Mouse (Mus musculus) liver, adult (tissue): ENCODE measurements around the gene Rdh16.
A peak's percentile ranks its signal among the peaks of the same experiment; 100 is the strongest.

Experiments
- GATA4 ChIP-seq: IDR thresholded peaks from 2 replicates; pipeline ENCODE4 v1.6.1; 2014; ENCODE audit warnings: mild to moderate bottlenecking, low read length; ENCODE audit not compliant: insufficient replicate concordance

The Rdh16 gene

GRCm38 (mm10) chr10:127829121-127829520, 28.2 kb downstream of the Rdh16 start:
- no peak for TF ChIP-seq GATA4

DNA sequence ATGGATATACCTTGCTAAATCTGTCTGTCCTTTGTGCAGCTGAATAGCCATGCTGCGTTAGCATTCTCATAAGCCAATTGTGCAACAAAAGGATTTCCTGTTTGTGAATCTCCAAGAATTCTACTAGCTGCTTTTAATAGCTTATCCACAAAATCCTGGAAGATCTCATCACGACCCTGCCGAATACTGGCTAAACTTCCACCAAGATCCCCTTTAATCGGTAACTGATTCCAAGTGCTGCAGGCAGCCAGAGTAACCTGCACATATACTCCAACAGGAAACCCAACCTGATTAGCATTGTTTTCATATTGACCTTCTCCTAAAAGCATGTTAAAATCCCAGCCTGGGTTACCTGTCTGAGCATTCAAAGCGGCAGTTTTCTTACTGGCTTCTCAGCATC, 34.3 kb downstream of the Rdh16 start:
- TF ChIP-seq GATA4, result no peak

GRCm38 (mm10) chr10:127837793-127838192, 36.8 kb downstream of the Rdh16 start:
- TF ChIP-seq GATA4, result peak; percentile 35; the same call in 1 of the 2 replicates

DNA sequence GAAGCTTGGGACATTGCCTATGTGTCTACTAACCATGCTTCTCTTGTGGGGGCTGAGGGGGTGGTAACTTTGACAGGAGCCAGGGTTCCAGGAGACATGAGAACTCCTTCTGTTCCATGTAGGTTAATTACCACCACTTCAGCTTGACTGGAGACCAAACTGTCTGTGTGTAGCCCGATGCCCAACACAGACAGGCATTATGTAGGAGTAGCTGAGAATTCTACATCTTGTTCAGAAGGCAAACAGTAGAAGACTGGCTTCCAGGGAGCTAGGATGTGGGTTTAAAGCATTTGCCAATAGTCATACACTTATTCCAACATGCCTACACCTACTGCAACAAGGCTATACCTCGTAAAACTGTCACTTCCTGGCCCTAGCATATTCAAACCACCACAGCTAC, 37.6 kb downstream of the Rdh16 start:
- no peak for TF ChIP-seq GATA4

DNA sequence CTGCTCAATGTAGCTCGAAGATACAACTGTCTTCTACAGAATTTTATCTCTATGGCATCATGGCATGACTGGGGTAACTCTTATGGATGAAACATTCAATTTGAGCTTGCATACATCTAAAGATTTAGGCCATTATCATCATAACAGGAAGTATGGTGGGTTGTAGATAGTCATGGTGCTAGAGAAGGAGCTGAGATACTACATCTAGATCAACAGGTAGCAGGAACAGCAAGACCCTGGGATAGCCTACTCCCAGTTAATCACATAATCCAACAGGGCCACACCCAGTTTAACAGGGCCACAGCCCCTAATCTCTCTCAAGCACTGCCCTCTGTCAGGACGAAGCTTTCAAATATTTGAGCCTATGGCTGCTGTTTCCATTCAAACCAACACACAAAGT, 39.8 kb downstream of the Rdh16 start:
- no peak for TF ChIP-seq GATA4

DNA sequence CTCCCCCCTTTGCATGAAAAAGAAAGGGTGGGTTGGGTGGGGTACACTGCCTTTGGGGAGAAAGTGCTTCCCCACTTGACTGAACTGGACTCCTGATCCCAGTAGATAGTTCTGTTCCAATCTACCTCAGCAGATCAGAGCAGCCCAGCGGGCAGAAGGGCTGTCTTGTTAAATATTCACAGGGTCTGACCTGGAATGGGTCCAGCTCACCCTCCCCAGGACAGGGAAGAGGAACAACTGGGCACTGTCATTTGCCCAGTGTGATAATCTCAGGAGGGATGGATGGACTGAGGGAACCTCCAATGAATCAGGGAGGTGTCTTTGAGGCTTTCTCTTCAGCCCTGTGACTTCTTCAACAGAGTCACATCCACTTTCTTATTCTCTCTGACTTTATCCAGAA, 47.1 kb downstream of the Rdh16 start:
- TF ChIP-seq GATA4, result no peak

DNA sequence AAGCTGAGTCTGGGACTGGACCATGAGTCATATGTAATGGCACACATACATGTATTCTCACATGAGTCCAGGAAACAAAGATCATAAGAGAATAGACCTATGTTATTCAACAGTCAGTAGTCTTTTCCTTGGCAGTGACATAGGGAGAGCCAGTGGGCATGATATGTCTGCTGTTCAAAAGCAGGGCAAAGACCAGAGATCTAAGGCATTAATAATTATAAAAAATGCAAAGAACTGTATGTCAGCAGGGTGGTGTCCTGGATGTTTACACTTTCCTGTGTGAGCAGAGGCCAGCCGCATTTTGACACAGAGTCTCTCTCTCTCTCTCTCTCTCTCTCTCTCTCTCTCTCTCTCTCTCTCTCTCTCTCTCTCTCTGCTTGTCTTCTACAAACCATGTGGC, 48.7 kb downstream of the Rdh16 start, which contains the start of gene Rdh19:
TSS of gene Rdh19 (plus strand) at position 301 of the 400 bp plus-strand sequence.
- no peak for TF ChIP-seq GATA4

GRCm38 (mm10) chr10:127856376-127856775, 55.4 kb downstream of the Rdh16 start:
- TF ChIP-seq GATA4, result no peak

GRCm38 (mm10) chr10:127864931-127865330, 64.0 kb downstream of the Rdh16 start:
- no peak for TF ChIP-seq GATA4

- TF ChIP-seq GATA4, result no peak
Observed at GRCm38 (mm10) chr10:127866232-127866631, 65.3 kb downstream of the Rdh16 start, which contains the start of gene Rdh16f2. Gene Rdh16f2, plus strand, starts transcription at chr10:127866474.

- TF ChIP-seq GATA4, result no peak
Observed at GRCm38 (mm10) chr10:127872484-127872883, 71.5 kb downstream of the Rdh16 start.

DNA sequence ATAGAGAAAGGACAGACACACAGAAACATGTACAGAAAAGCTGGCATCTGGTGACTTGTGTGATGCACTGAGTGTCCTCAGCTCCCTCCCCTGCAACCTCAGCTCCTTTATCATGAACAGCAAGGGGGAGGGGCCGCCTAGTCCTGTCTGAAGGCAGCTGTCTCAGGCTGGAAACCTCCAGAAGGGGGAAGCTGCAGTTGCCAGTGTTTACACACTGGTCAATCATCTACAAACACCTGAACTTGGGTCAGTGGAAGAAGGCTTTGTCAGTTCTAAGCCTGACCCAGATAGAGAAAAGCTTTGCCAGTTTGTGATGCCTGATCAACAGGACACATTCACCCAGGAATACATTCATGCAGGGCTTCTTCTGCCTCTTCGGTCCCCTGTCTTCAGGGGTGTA, 76.7 kb downstream of the Rdh16 start:
- 0 out of 2 replicates have a peak, but pooled peaks have one; percentile 6 for TF ChIP-seq GATA4

DNA sequence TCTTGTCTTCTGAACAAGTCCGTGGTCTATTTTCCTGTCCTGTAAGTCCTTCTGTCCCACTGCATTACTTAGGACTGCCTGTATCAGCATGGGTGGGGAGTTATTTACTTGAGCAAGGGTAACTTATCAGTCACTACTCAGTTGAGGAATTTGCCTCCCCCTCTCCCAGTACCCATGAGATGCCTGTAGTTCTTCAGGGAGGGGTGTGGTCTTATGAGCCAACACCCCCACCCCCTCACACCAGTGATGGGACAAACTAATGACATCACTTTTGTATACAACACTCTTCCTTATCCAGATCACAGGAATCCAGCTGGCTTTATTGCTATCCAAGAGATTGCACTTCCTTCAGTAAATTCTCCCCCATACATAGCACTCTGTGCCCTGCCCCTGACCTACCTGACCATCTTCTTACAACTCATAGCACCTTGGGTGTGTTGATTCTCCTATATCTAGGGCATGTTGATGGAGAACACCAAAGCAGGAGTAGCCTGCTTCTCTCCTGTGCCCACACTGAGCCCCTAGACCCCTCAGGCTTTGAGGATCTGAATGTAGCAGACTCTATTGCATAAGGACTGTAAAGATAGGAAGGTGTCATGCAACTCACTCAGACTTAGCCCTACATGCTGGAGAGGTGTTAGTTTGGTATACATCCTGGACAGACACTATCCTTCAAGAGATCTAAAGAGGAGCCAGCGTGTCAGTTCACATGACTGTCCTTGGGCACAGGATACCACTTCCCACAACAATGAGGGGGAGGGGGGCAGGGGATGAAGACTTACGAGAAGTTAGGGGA, 77.5 kb downstream of the Rdh16 start:
- no peak for TF ChIP-seq GATA4

DNA sequence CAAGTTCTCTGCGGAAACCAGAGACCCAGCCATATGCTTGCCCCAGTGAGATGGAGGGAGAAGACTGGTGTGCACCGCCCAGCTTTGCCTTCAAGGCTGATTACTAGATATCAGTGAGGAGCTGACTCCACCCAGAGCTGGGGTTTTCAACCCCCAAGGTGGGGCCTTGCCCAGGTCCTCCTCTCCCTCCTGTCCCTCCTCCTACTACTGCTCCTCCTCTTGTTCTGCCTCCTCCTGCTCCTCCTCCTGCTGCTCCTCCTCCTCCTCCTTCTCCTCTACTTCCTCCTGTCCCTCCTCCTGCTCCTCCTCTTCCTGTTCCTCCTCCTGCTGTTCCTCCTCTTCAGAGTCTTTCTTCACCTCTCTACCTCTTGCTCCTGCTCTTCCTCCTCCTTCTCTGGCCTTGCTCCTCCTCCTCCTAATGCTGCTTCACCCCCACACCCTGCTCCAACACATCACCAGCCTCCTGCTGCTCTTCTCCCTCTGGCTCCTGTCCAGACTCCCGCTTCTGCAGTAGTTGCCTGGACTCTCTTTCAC, 78.3 kb downstream of the Rdh16 start:
- peak; percentile 66 for TF ChIP-seq GATA4

GRCm38 (mm10) chr10:127881041-127881440, 80.1 kb downstream of the Rdh16 start:
- TF ChIP-seq GATA4, result no peak

- no peak for TF ChIP-seq GATA4
Observed at GRCm38 (mm10) chr10:127886551-127886950, 85.6 kb downstream of the Rdh16 start.

DNA sequence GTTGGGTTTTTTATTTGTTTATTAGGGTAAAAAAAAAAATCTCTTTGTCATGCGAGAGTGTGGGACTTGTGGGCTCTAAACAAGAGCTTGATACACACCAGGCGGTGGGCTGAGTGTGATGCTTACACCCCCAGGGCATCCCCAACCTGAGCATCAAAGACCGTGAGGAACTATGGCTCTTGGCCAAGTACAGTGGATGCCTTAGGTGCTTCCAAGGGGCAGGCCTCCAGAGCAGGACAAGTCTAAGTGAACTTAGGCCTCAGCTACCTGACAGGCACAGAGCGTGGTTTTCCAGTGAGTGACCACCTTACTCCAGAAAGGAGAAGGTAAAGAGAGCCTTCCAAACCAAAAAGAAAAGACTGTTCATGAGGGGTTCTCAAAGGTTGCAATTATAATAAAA, 86.0 kb downstream of the Rdh16 start:
- TF ChIP-seq GATA4, result no peak

DNA sequence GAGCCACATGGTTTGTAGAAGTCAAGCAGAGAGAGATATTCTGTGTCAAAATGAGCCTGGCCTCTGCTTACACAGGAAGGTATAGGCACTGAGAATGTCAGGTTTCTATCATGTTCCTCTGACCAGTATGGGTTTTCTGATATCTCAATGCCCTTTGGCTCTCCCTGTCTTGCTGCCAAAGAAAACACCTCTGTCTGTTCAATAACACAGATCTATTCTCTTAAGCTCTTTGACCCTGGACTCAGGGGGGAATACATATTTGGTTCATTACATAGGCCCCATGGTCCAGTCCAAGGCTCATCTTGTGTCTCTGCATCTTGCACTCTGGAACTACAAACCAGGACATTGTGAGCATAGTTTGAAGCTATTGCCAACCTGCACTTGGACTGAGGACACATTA, 87.7 kb downstream of the Rdh16 start, which contains the start of gene Rdh7:
TSS of gene Rdh7 (minus strand) at position 213 of the 400 bp plus-strand sequence.
- peak; percentile 93 for TF ChIP-seq GATA4
